Mouse (Mus musculus): Measurements from ENCODE around the gene Nudt1. TPM values are rescaled to one million over a fixed set of nuclear protein-coding genes. Genes with fewer than 3 reads are reported as not detected.
"Not testable (repeated sequence)": the region's sequence is repeated elsewhere in the genome, so short reads cannot be mapped to it uniquely, and the experiment has no call there.

The Nudt1 gene
- polyA plus RNA-seq, 1 experiment from 2014 or later = 19.2 TPM

DNA sequence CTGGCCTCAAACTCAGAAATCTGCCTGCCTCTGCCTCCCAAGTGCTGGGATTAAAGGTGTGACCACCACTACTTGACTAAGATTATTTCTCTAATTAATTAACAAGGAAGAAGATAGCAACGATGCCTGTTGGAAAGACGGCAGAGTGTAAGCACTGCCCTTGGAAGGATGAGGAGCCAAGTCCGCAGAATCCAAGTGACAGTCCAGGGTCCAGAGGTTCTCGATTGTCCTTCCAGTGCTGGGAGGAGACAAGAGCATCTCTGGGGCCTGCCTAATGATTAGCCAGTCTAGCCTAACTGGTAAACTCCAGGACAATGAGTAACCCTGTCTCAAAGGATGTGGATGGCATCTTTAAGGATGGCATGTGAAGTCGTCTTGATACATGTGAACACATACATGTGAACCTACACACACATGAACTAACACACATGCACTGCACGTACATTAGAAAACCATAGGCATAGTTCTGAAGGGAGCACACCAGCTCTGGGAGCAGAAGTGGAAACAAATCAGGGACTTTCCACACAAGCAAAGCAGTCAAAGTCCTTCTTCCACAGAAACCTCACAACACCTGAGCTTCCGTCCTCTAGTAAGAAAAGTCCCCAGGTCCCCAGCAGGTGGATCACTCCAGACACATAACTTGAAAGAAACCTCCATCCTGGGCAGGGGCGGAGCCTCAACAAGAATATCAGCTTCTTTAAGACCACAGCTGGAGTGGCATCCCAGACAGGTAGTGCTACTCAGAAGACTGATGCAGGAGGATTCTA lies 29.5 kb downstream of the Nudt1 start:
- 95% methylated on average over 8 of the region's 8 CpGs for WGBS
- H3K36me3 ChIP-seq (ENCODE audit: control insufficient read depth, insufficient read depth, low read length) = peaks cover 33% of the 10 kb centered on the region

DNA sequence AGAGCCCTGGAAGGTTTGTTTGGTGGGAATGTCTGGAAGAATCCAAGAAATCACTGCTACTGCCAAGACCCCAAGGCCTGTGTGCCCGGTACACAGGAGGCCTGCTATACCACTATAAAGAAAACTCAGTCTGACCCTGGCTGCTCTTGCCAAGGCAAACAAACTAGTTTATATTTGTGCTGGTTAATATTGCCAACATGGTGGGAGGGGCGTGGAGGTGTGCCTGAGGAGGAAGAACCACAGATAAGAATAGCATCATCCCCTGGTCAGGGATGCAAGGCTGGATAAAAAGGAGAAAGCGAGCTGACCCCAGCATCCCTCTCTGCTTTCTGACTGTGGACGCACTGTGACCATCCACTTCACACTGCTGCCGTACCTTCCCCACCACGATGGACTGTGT lies 30.9 kb downstream of the Nudt1 start:
- 94% methylated on average over 6 of the region's 6 CpGs for WGBS
- no peak overlapping the region for H3K9ac ChIP-seq (ENCODE audit: low read depth, low read length)
- H3K36me3 ChIP-seq (ENCODE audit: control insufficient read depth, insufficient read depth, low read length) = peaks cover 32% of the 10 kb centered on the region
- H3K4me3 ChIP-seq (ENCODE audit: low read depth, low read length) = no peak overlapping the region
- H3K27me3 ChIP-seq (ENCODE audit: control insufficient read depth, insufficient read depth, low read depth, low read length) = no peaks in the 10 kb centered on the region
- H3K27ac ChIP-seq (ENCODE audit: low read length) = no peak overlapping the region
- H3K4me2 ChIP-seq (ENCODE audit: low read length) = no peak overlapping the region
- H3K4me1 ChIP-seq (ENCODE audit: control insufficient read depth, insufficient read depth, low read length) = no peaks in the 10 kb centered on the region
- no peaks in the 10 kb centered on the region for H3K9me3 ChIP-seq (replicated peaks; ENCODE audit: control insufficient read depth, low read length, poor library complexity, severe bottlenecking)
- no peak for ATAC-seq

More for the DNA sequence above, 29.5 kb downstream of the Nudt1 start:
- Histone ChIP-seq H3K27me3 (ENCODE audit: control insufficient read depth, insufficient read depth, low read depth, low read length) (no peaks in the 10 kb centered on the region), H3K9me3 (replicated peaks; ENCODE audit: control insufficient read depth, low read length, poor library complexity, severe bottlenecking) (no peaks in the 10 kb centered on the region), H3K4me1 (ENCODE audit: control insufficient read depth, insufficient read depth, low read length) (no peaks in the 10 kb centered on the region), H3K27ac (ENCODE audit: low read length) (no peak overlapping the region), H3K9ac (ENCODE audit: low read depth, low read length) (no peak overlapping the region), H3K4me2 (ENCODE audit: low read length) (no peak overlapping the region), H3K4me3 (ENCODE audit: low read depth, low read length) (no peak overlapping the region)
- ATAC-seq = no peak

GRCm38 (mm10) chr5:140355934-140356333 lies 34.5 kb downstream of the Nudt1 start:
- Histone ChIP-seq H3K27me3 (ENCODE audit: control insufficient read depth, insufficient read depth, low read depth, low read length) (no peaks in the 10 kb centered on the region), H3K4me2 (ENCODE audit: low read length) (no peak overlapping the region), H3K9ac (ENCODE audit: low read depth, low read length) (no peak overlapping the region), H3K36me3 (ENCODE audit: control insufficient read depth, insufficient read depth, low read length) (peaks cover 30% of the 10 kb centered on the region), H3K27ac (ENCODE audit: low read length) (no peak overlapping the region), H3K9me3 (replicated peaks; ENCODE audit: control insufficient read depth, low read length, poor library complexity, severe bottlenecking) (no peaks in the 10 kb centered on the region), H3K4me3 (ENCODE audit: low read depth, low read length) (no peak overlapping the region), H3K4me1 (ENCODE audit: control insufficient read depth, insufficient read depth, low read length) (no peaks in the 10 kb centered on the region)
- 83% methylated on average over 11 of the region's 11 CpGs for WGBS
- no peak for ATAC-seq

- H3K4me2 ChIP-seq (ENCODE audit: low read length) = no peak overlapping the region
- WGBS = 95% methylated on average over 3 of the region's 3 CpGs
- H3K36me3 ChIP-seq (ENCODE audit: control insufficient read depth, insufficient read depth, low read length) = peaks cover 22% of the 10 kb centered on the region
- H3K9ac ChIP-seq (ENCODE audit: low read depth, low read length) = no peak overlapping the region
- ATAC-seq = no peak
- H3K27me3 ChIP-seq (ENCODE audit: control insufficient read depth, insufficient read depth, low read depth, low read length) = no peaks in the 10 kb centered on the region
- H3K4me1 ChIP-seq (ENCODE audit: control insufficient read depth, insufficient read depth, low read length) = no peaks in the 10 kb centered on the region
- H3K27ac ChIP-seq (ENCODE audit: low read length) = no peak overlapping the region
- no peaks in the 10 kb centered on the region for H3K9me3 ChIP-seq (replicated peaks; ENCODE audit: control insufficient read depth, low read length, poor library complexity, severe bottlenecking)
- H3K4me3 ChIP-seq (ENCODE audit: low read depth, low read length) = no peak overlapping the region
Observed at GRCm38 (mm10) chr5:140357466-140357865, 36.0 kb downstream of the Nudt1 start.

- Histone ChIP-seq H3K4me3 (ENCODE audit: low read depth, low read length) (no peak overlapping the region), H3K27me3 (ENCODE audit: control insufficient read depth, insufficient read depth, low read depth, low read length) (no peaks in the 10 kb centered on the region), H3K4me2 (ENCODE audit: low read length) (no peak overlapping the region), H3K27ac (ENCODE audit: low read length) (no peak overlapping the region), H3K4me1 (ENCODE audit: control insufficient read depth, insufficient read depth, low read length) (no peaks in the 10 kb centered on the region), H3K9me3 (replicated peaks; ENCODE audit: control insufficient read depth, low read length, poor library complexity, severe bottlenecking) (no peaks in the 10 kb centered on the region), H3K9ac (ENCODE audit: low read depth, low read length) (no peak overlapping the region), H3K36me3 (ENCODE audit: control insufficient read depth, insufficient read depth, low read length) (peaks cover 4% of the 10 kb centered on the region; the same call in 1 of the 2 replicates)
- ATAC-seq = no peak
- 78% methylated on average over 14 of the region's 14 CpGs for WGBS
Observed at GRCm38 (mm10) chr5:140359930-140360674, 38.6 kb downstream of the Nudt1 start.

DNA sequence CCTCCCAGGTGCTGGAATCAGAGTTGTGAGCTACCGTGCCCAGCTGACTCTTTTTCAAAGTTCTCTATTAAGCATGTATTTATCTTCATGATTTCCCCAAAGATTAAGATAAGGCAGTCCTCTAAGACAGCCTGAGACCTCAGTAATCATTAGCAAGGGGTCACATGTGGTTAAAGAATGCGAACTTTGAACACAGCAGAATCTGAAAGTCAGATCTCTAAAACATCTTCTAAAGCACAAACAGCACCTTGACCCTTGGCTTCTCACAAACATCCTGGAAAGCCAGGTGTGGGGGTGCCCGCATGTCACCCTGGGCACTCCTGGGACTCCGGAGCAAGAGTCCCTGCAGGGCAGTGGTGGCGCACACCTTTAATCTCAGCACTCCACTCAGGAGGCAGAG lies 43.0 kb downstream of the Nudt1 start:
- no peak overlapping the region for H3K9ac ChIP-seq (ENCODE audit: low read depth, low read length)
- no peaks in the 10 kb centered on the region for H3K9me3 ChIP-seq (replicated peaks; ENCODE audit: control insufficient read depth, low read length, poor library complexity, severe bottlenecking)
- H3K4me3 ChIP-seq (ENCODE audit: low read depth, low read length) = no peak overlapping the region
- no peaks in the 10 kb centered on the region for H3K27me3 ChIP-seq (ENCODE audit: control insufficient read depth, insufficient read depth, low read depth, low read length)
- H3K4me2 ChIP-seq (ENCODE audit: low read length) = no peak overlapping the region
- WGBS = 96% methylated on average over 5 of the region's 5 CpGs
- H3K36me3 ChIP-seq (ENCODE audit: control insufficient read depth, insufficient read depth, low read length) = no peaks in the 10 kb centered on the region
- ATAC-seq = no peak
- no peaks in the 10 kb centered on the region for H3K4me1 ChIP-seq (ENCODE audit: control insufficient read depth, insufficient read depth, low read length)
- no peak overlapping the region for H3K27ac ChIP-seq (ENCODE audit: low read length)

DNA sequence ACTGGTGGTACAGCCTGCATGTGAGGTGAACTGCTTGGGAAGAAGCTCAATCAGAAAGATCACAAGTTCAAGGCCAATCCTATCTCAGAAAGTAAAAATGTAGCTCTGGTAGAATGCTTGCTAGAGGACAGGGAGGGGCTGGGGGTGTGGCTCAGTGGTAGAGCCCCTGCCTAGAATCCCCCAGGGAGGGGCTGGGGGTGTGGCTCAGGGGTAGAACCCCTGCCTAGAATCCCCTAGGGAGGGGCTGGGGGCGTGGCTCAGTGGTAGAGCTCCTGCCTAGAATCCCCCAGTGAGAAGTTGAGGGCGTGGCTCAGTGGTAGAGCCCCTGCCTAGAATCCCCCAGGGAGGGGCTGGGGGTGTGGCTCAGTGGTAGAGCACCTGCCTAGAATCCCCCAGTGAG lies 46.7 kb downstream of the Nudt1 start:
- ATAC-seq; H3K9me3 ChIP-seq (replicated peaks; ENCODE audit: control insufficient read depth, low read length, poor library complexity, severe bottlenecking); H3K9ac ChIP-seq (ENCODE audit: low read depth, low read length); H3K27ac ChIP-seq (ENCODE audit: low read length); H3K4me2 ChIP-seq (ENCODE audit: low read length); H3K27me3 ChIP-seq (ENCODE audit: control insufficient read depth, insufficient read depth, low read depth, low read length); H3K36me3 ChIP-seq (ENCODE audit: control insufficient read depth, insufficient read depth, low read length); H3K4me3 ChIP-seq (ENCODE audit: low read depth, low read length); H3K4me1 ChIP-seq (ENCODE audit: control insufficient read depth, insufficient read depth, low read length): not testable (repeated sequence)
- WGBS = 92% methylated on average over 2 of the region's 2 CpGs

- Histone ChIP-seq H3K36me3 (ENCODE audit: control insufficient read depth, insufficient read depth, low read length) (no peaks in the 10 kb centered on the region), H3K27ac (ENCODE audit: low read length) (no peak overlapping the region), H3K4me1 (ENCODE audit: control insufficient read depth, insufficient read depth, low read length) (no peaks in the 10 kb centered on the region; the same call in 1 of the 2 replicates), H3K4me3 (ENCODE audit: low read depth, low read length) (no peak overlapping the region), H3K4me2 (ENCODE audit: low read length) (no peak overlapping the region), H3K9me3 (replicated peaks; ENCODE audit: control insufficient read depth, low read length, poor library complexity, severe bottlenecking) (no peaks in the 10 kb centered on the region), H3K9ac (ENCODE audit: low read depth, low read length) (no peak overlapping the region), H3K27me3 (ENCODE audit: control insufficient read depth, insufficient read depth, low read depth, low read length) (no peaks in the 10 kb centered on the region)
- ATAC-seq = no peak
- 95% methylated on average over 4 of the region's 4 CpGs for WGBS
Observed at GRCm38 (mm10) chr5:140368926-140369325, 47.5 kb downstream of the Nudt1 start.

DNA sequence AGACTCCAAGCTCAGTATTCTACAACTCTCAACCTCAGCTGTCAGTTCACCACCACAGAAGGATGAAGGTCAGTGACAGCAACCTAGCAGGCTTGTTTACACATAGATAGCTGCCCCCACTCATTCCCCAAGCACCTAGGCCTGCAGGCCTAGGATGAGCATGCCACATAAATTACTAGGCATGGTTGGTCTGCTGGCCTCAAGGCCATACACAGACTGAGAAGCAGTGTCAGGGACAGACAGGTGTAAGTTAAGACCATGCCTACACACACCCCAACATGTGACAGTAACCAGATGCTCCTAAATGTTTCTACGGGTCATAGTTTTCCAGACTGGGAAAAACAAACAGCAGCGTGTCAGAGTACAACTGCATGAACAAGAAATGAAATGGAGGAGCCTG lies 48.0 kb downstream of the Nudt1 start:
- H3K4me3 ChIP-seq (ENCODE audit: low read depth, low read length) = no peak overlapping the region
- H3K27ac ChIP-seq (ENCODE audit: low read length) = no peak overlapping the region
- 95% methylated on average over 2 of the region's 2 CpGs for WGBS
- H3K27me3 ChIP-seq (ENCODE audit: control insufficient read depth, insufficient read depth, low read depth, low read length) = no peaks in the 10 kb centered on the region
- no peaks in the 10 kb centered on the region for H3K9me3 ChIP-seq (replicated peaks; ENCODE audit: control insufficient read depth, low read length, poor library complexity, severe bottlenecking)
- no peak for ATAC-seq
- H3K9ac ChIP-seq (ENCODE audit: low read depth, low read length) = no peak overlapping the region
- no peaks in the 10 kb centered on the region for H3K36me3 ChIP-seq (ENCODE audit: control insufficient read depth, insufficient read depth, low read length)
- H3K4me1 ChIP-seq (ENCODE audit: control insufficient read depth, insufficient read depth, low read length) = peaks cover 5% of the 10 kb centered on the region
- H3K4me2 ChIP-seq (ENCODE audit: low read length) = no peak overlapping the region
